Mouse (Mus musculus) G1E (cell line): ENCODE measurements at regions not wholly inside any gene's neighbourhood (a gene's known extent, or its start where the extent isn't known, plus 50 kb on each side); places are given as distances from the start of the nearest gene placed in this dataset.

Experiments used
- CTCF ChIP-seq: IDR thresholded peaks from 2 replicates; pipeline ENCODE4 v1.5.1; 2012; ENCODE audit warnings: low read depth, low read length, inconsistent platforms, mixed read lengths
- GATA1 ChIP-seq: IDR thresholded peaks from 2 replicates; pipeline ENCODE4 v1.6.1; 2012; ENCODE audit warnings: borderline replicate concordance, low read length, inconsistent platforms, mixed read lengths
- GATA2 ChIP-seq: IDR thresholded peaks from 2 replicates; pipeline ENCODE4 v1.6.1; 2012; ENCODE audit warnings: low read depth, low read length, inconsistent platforms, borderline replicate concordance
- POLR2AphosphoS5 ChIP-seq: IDR thresholded peaks from 2 replicates; pipeline ENCODE4 v1.6.1; 2012; ENCODE audit warnings: low read depth, low read length, inconsistent platforms; ENCODE audit not compliant: insufficient replicate concordance
- TAL1 ChIP-seq: conservative IDR thresholded peaks from 2 replicates; pipeline ENCODE4 v1.6.1; 2012; ENCODE audit warnings: low read depth, low read length, inconsistent platforms, mixed read lengths

- no peak for TF ChIP-seq CTCF
- TF ChIP-seq TAL1, result no peak
- TF ChIP-seq GATA1, result no peak
- no peak for TF ChIP-seq GATA2
- TF ChIP-seq POLR2AphosphoS5, result no peak
These were observed 260.3 kb downstream of the 4933412E24Rik start for GRCm38 (mm10) chr15:59756141-59756540.
